ENCODE assay signal across 8 mouse cellular contexts in genomic region chr8:124281700-124282541, GRCm38 (mm10). TPM values are rescaled to one million over a fixed set of nuclear protein-coding genes. Genes with fewer than 3 reads are reported as not detected.
A peak's percentile ranks its signal among the peaks of the same experiment; 100 is the strongest.
DNase-seq lines count a peak whose midpoint lies in the region; ATAC-seq lines count a peak whose summit lies in the region.

No protein-coding gene starts in this region.

- ATAC-seq in neural tube, embryonic 11.5 days (ENCODE audit: insufficient read depth, low FRiP score, low TSS enrichment): no peak
- ATAC-seq in hindbrain, embryonic 12.5 days (ENCODE audit: low FRiP score): no peak

- WGBS in neural tube, embryonic 11.5 days: 70% methylated on average over 11 of the region's 11 CpGs
- WGBS in hindbrain, embryonic 12.5 days: 69% methylated on average over 11 of the region's 11 CpGs

- H3K9ac ChIP-seq in neural tube, embryonic 11.5 days (ENCODE audit: low read length): no peak overlapping the region
- H3K9ac ChIP-seq in hindbrain, embryonic 12.5 days: 0 out of 2 replicates have a peak overlapping the region, but pooled peaks have one; percentile 0

- DNase-seq in neural tube, embryonic 11.5 days (ENCODE audit: low spot score): no peak
- no peak for DNase-seq in neural tube, embryonic 10.5 days (ENCODE audit: extremely low spot score, low spot score)
- DNase-seq in cerebellum, postnatal 25 days: peak; percentile 72 to 73
- DNase-seq in splenic B cell, adult 2 months (ENCODE audit: low read depth, low spot score): peak; percentile 58
- no peak for DNase-seq in embryo, embryonic 11 days
- DNase-seq in layer of hippocampus, postnatal 36 days: no peak
- no peak for DNase-seq in yolk sac, embryonic 10.5 days (ENCODE audit: low spot score)

- no peaks in the 10 kb centered on the region for H3K9me3 ChIP-seq in neural tube, embryonic 11.5 days (ENCODE audit: control insufficient read depth, low read length)
- H3K9me3 ChIP-seq in hindbrain, embryonic 12.5 days (replicated peaks): no peaks in the 10 kb centered on the region

- peak overlapping the region; percentile 97 for H3K27ac ChIP-seq in neural tube, embryonic 11.5 days (ENCODE audit: low read depth, low read length)
- H3K27ac ChIP-seq in hindbrain, embryonic 12.5 days: peak overlapping the region; percentile 93

- no peak overlapping the region for H3K4me2 ChIP-seq in neural tube, embryonic 11.5 days (ENCODE audit: low read depth)
- no peak overlapping the region for H3K4me2 ChIP-seq in hindbrain, embryonic 12.5 days (replicated peaks)

- H3K36me3 ChIP-seq in neural tube, embryonic 11.5 days (ENCODE audit: control insufficient read depth, insufficient read depth, low read length): no peaks in the 10 kb centered on the region
- H3K36me3 ChIP-seq in hindbrain, embryonic 12.5 days: no peaks in the 10 kb centered on the region
- no peaks in the 10 kb centered on the region for H3K36me3 ChIP-seq in splenic B cell, adult 2 months (ENCODE audit: control insufficient read depth, insufficient read depth, low read length, poor library complexity, severe bottlenecking)

- H3K4me1 ChIP-seq in neural tube, embryonic 11.5 days (ENCODE audit: control insufficient read depth, insufficient read depth, low read length): peaks cover 58% of the 10 kb centered on the region
- peaks cover 94% of the 10 kb centered on the region for H3K4me1 ChIP-seq in hindbrain, embryonic 12.5 days

- no peaks in the 10 kb centered on the region for H3K27me3 ChIP-seq in neural tube, embryonic 11.5 days (ENCODE audit: control insufficient read depth, insufficient read depth, low read length)
- H3K27me3 ChIP-seq in hindbrain, embryonic 12.5 days: no peaks in the 10 kb centered on the region
- no peaks in the 10 kb centered on the region for H3K27me3 ChIP-seq in splenic B cell, adult 2 months (ENCODE audit: control insufficient read depth, insufficient read depth, low read length, poor library complexity, severe bottlenecking)

- no peak overlapping the region for H3K4me3 ChIP-seq in neural tube, embryonic 11.5 days (ENCODE audit: low read depth, low read length)
- H3K4me3 ChIP-seq in hindbrain, embryonic 12.5 days: no peak overlapping the region

RNA-seq across cellular contexts. Expression of gene Galnt2, which starts 50.7 kb away (rescaled TPM):
- polyA plus RNA-seq in neural tube, embryonic 11.5 days (2014; fragmentation: Nextera tagmentation; extraction: Ambion mirVana): 89.6 and 92.4 TPM in 2 replicates
- 84.8 and 86.1 TPM in 2 replicates for polyA plus RNA-seq in hindbrain, embryonic 12.5 days (2016; fragmentation: Nextera tagmentation; extraction: Ambion mirVana)
- 10 to 100 TPM; 32.6 to 45.9 TPM for total RNA-seq in layer of hippocampus, postnatal 36 days (2021)

Comparison
In these comparisons a context has a peak if more than half of its experiments do, and no peak if none do; other contexts are left out.
1. DNase-seq: peak in cerebellum, postnatal 25 days (2 of 2) and splenic B cell, adult 2 months (single experiment); none in neural tube, embryonic 11.5 days (single experiment), neural tube, embryonic 10.5 days (single experiment), embryo, embryonic 11 days (single experiment), layer of hippocampus, postnatal 36 days (0 of 2) and yolk sac, embryonic 10.5 days (single experiment).